In the genomic region with DNA sequence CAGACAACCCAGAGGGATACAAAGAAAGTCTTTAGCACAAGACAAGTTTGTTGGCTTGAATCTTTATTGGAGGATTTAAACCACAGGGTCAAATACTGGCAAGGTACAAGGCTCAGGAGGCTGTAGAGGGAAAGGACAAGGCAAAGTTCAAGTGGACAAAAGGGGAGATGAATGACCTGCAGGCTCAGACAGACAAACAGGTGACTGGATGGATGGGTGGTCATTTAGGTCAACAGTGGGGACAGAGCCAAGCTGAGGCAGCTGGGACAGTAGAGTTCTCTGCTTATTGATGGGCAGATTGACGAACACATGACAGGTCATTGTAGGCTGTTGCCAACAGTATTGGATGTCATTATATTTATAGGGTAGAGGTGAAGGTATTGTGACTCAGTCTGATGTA, we compare ENCODE assay signal across 24 mouse cellular contexts. TPM values are rescaled to one million over a fixed set of nuclear protein-coding genes. Genes with fewer than 3 reads are reported as not detected.
DNase-seq lines count a peak whose midpoint lies in the region; ATAC-seq and TF ChIP-seq lines count a peak whose summit lies in the region.
"Had no signal": no experiment of that assay in that cellular context is flagged by ENCODE, and none has a peak within 500 bp of the region (broad histone marks: within the 10 kb centered on the region; RNA-seq: fewer than 3 reads in every experiment).

No protein-coding gene starts in this region.

- H3K4me3 ChIP-seq in kidney, embryonic 16.5 days (ENCODE audit: low read length), result no peak overlapping the region
- no peak overlapping the region for H3K4me3 ChIP-seq in kidney, adult 2 months (ENCODE audit: insufficient read depth, low read depth, low read length)
- no peak overlapping the region for H3K4me3 ChIP-seq in liver, adult 2 months (ENCODE audit: insufficient read depth, low read depth, low read length)
- no peak overlapping the region for H3K4me3 ChIP-seq in liver, embryonic 11.5 days (ENCODE audit: low read depth, low read length)
- H3K4me3 ChIP-seq: embryonic facial prominence, embryonic 10.5 days; embryonic facial prominence, embryonic 12.5 days; forebrain, embryonic 13.5 days had no signal

- peak; percentile 66 for DNase-seq in kidney, adult 11 months
- peak; percentile 89 for DNase-seq in kidney, adult 2 months
- DNase-seq in kidney, postnatal 4 days, result no peak
- peak; percentile 85 for DNase-seq in kidney, adult 9 months
- no peak for DNase-seq in kidney, postnatal 14 days
- DNase-seq in liver, adult 2 months (ENCODE audit: extremely low read depth, low read depth, low spot score), result peak; percentile 7
- no peak for DNase-seq in liver, embryonic 11.5 days (ENCODE audit: low spot score)
- DNase-seq: adrenal gland, adult 8-10 months; adrenal gland, postnatal 14 days; adrenal gland, postnatal 36 days; B cell, adult 2 months; cerebellum, adult 11-12 months; cerebellum, adult 2 months; cerebellum, adult 9-10 months; cerebellum, postnatal 10 days; cerebellum, postnatal 25 days had no signal

- no peak overlapping the region for H3K4me2 ChIP-seq in kidney, embryonic 16.5 days (replicated peaks; ENCODE audit: low read depth, low read length)
- H3K4me2 ChIP-seq in liver, embryonic 11.5 days, result no peak overlapping the region
- H3K4me2 ChIP-seq: embryonic facial prominence, embryonic 12.5 days; forebrain, embryonic 13.5 days had no signal

- H3K9ac ChIP-seq in kidney, embryonic 16.5 days (replicated peaks; ENCODE audit: low read length), result no peak overlapping the region
- no peak overlapping the region for H3K9ac ChIP-seq in liver, adult 2 months (ENCODE audit: low read depth, low read length)
- H3K9ac ChIP-seq in liver, embryonic 11.5 days (ENCODE audit: low read depth, low read length), result no peak overlapping the region
- H3K9ac ChIP-seq: embryonic facial prominence, embryonic 12.5 days; forebrain, embryonic 13.5 days had no signal

- H3K79me2 ChIP-seq in liver, adult 2 months (ENCODE audit: control insufficient read depth, insufficient read depth, low read length), result no peaks in the 10 kb centered on the region

- WGBS in kidney, embryonic 16.5 days, result 83% methylated on average over 1 of the region's 1 CpGs
- WGBS in kidney, adult 2 months, result 70% methylated on average over 1 of the region's 1 CpGs
- WGBS in liver, adult 2 months, result 59% methylated on average over 1 of the region's 1 CpGs
- 79% methylated on average over 1 of the region's 1 CpGs for WGBS in liver, embryonic 11.5 days

- no peak for ATAC-seq in kidney, embryonic 16.5 days (ENCODE audit: low FRiP score, low TSS enrichment)
- ATAC-seq in liver, embryonic 11.5 days (replicated peaks; ENCODE audit: low FRiP score), result no peak
- ATAC-seq: activated CD4-positive, CD25-positive, alpha-beta regulatory T cell, adult 4 months; CD4-positive, CD25-positive, alpha-beta regulatory T cell, adult 4 months; forebrain, embryonic 13.5 days; Patski had no signal

- no peaks in the 10 kb centered on the region for H3K4me1 ChIP-seq in kidney, embryonic 16.5 days (ENCODE audit: insufficient read depth, low read length)
- H3K4me1 ChIP-seq in kidney, adult 2 months (ENCODE audit: control insufficient read depth, insufficient read depth, low read length), result peaks cover 7% of the 10 kb centered on the region; the same call in 1 of the 2 replicates
- H3K4me1 ChIP-seq in liver, adult 2 months (ENCODE audit: control insufficient read depth, insufficient read depth, low read length), result no peaks in the 10 kb centered on the region
- H3K4me1 ChIP-seq in liver, embryonic 11.5 days (replicated peaks; ENCODE audit: control insufficient read depth, insufficient read depth, low read length), result no peaks in the 10 kb centered on the region
- H3K4me1 ChIP-seq: embryonic facial prominence, embryonic 10.5 days; embryonic facial prominence, embryonic 12.5 days had no signal

- no peak for TF ChIP-seq CTCF in kidney, adult 2 months (conservative IDR thresholded peaks at IDR 0.05; ENCODE audit: insufficient read depth, insufficient read length, low read depth, low read length)
- TF ChIP-seq CTCF in liver, adult 2 months (IDR thresholded peaks at IDR 0.05; ENCODE audit: low read depth, low read length), result no peak

- TF ChIP-seq POLR2A in kidney, adult 2 months (IDR thresholded peaks at IDR 0.05; ENCODE audit: low read depth, low read length), result no peak
- TF ChIP-seq POLR2A in liver, adult 2 months (IDR thresholded peaks at IDR 0.05; ENCODE audit: extremely low read depth, insufficient read depth, low read length), result no peak

- no peaks in the 10 kb centered on the region for H3K27me3 ChIP-seq in kidney, embryonic 16.5 days (ENCODE audit: insufficient read depth, low read length)
- H3K27me3 ChIP-seq in kidney, adult 2 months (replicated peaks; ENCODE audit: control insufficient read depth, insufficient read depth, low read length), result no peaks in the 10 kb centered on the region
- no peaks in the 10 kb centered on the region for H3K27me3 ChIP-seq in liver, adult 2 months (ENCODE audit: control insufficient read depth, insufficient read depth, low read length)
- no peaks in the 10 kb centered on the region for H3K27me3 ChIP-seq in liver, embryonic 11.5 days (replicated peaks; ENCODE audit: control insufficient read depth, insufficient read depth, low read length)
- H3K27me3 ChIP-seq: embryonic facial prominence, embryonic 12.5 days; forebrain, embryonic 13.5 days; Patski had no signal

- no peaks in the 10 kb centered on the region for H3K9me3 ChIP-seq in kidney, embryonic 16.5 days (ENCODE audit: low read length)
- H3K9me3 ChIP-seq in liver, embryonic 11.5 days (ENCODE audit: control insufficient read depth, low read length), result no peaks in the 10 kb centered on the region
- H3K9me3 ChIP-seq: embryonic facial prominence, embryonic 10.5 days; embryonic facial prominence, embryonic 12.5 days; forebrain, embryonic 13.5 days; G1E had no signal

- H3K36me3 ChIP-seq in kidney, embryonic 16.5 days (ENCODE audit: insufficient read depth, low read length), result no peaks in the 10 kb centered on the region
- H3K36me3 ChIP-seq in kidney, adult 2 months (ENCODE audit: control insufficient read depth, insufficient read depth, low read length), result no peaks in the 10 kb centered on the region
- H3K36me3 ChIP-seq in liver, adult 2 months (ENCODE audit: control insufficient read depth, insufficient read depth, low read length), result no peaks in the 10 kb centered on the region
- no peaks in the 10 kb centered on the region for H3K36me3 ChIP-seq in liver, embryonic 11.5 days (ENCODE audit: control insufficient read depth, insufficient read depth, low read length)
- H3K36me3 ChIP-seq: embryonic facial prominence, embryonic 10.5 days; embryonic facial prominence, embryonic 12.5 days; G1E had no signal

- H3K27ac ChIP-seq in kidney, embryonic 16.5 days (ENCODE audit: low read length), result no peak overlapping the region
- 0 out of 2 replicates have a peak overlapping the region, but pooled peaks have one; percentile 8 for H3K27ac ChIP-seq in kidney, adult 2 months (ENCODE audit: insufficient read depth, low read depth, low read length)
- no peak overlapping the region for H3K27ac ChIP-seq in liver, adult 2 months (replicated peaks; ENCODE audit: insufficient read depth, low read depth, low read length)
- H3K27ac ChIP-seq in liver, embryonic 11.5 days (ENCODE audit: low read depth, low read length), result no peak overlapping the region
- H3K27ac ChIP-seq: embryonic facial prominence, embryonic 10.5 days; embryonic facial prominence, embryonic 12.5 days; forebrain, embryonic 13.5 days had no signal

RNA-seq across cellular contexts. Expression of a gene that starts 11.8 kb away (rescaled TPM):
- polyA plus RNA-seq in kidney, embryonic 16.5 days (2015; fragmentation: Nextera tagmentation; extraction: Ambion mirVana), result 81.5 TPM in 2 replicates
- 35.5 and 37.1 TPM in 2 replicates for polyA plus RNA-seq in kidney, adult 2 months (2012; rRNA removed)
- total RNA-seq in liver, adult 2 months (2014; rRNA removed), result 1.5 and 1.7 TPM in 2 replicates
- 0.81 and 1.4 TPM in 2 replicates for polyA plus RNA-seq in liver, adult 2 months (2012; rRNA removed)
- polyA plus RNA-seq in liver, embryonic 11.5 days (2014; fragmentation: Nextera tagmentation; extraction: Ambion mirVana), result 26.3 and 31.6 TPM in 2 replicates
- total RNA-seq: G1E had no signal
- polyA plus RNA-seq: G1E had no signal

Comparison
In these comparisons a context has a peak if more than half of its experiments do, and no peak if none do; other contexts are left out.
1. DNase-seq: peak in kidney, adult 11 months (single experiment), kidney, adult 2 months (single experiment), kidney, adult 9 months (single experiment) and liver, adult 2 months (single experiment); none in kidney, postnatal 4 days (0 of 2), kidney, postnatal 14 days (single experiment) and liver, embryonic 11.5 days (single experiment).
2. RNA of a gene that starts 11.8 kb away (polyA plus RNA-seq): 81.5 TPM in kidney, embryonic 16.5 days, 35.5 to 37.1 TPM in kidney, adult 2 months and 26.3 to 31.6 TPM in liver, embryonic 11.5 days; 0.81 to 1.4 TPM in liver, adult 2 months; every median in the first group is over 10 times any median in the second.